Mouse (Mus musculus) forebrain, postnatal 0 days (tissue): ENCODE measurements around the gene Rgs11. TPM values are rescaled to one million over a fixed set of nuclear protein-coding genes. Genes with fewer than 3 reads are reported as not detected.

ENCODE experiments used
- ATAC-seq: fragments of 200-750 bp; cut with Nextera tagmentation; 2 replicates; pipeline ENCODE4 v1.8.0; 2017; ENCODE audit warnings: mild to moderate bottlenecking, moderate library complexity
- DNase-seq: peaks from one replicate; pipeline ENCODE4 v3.0.0-alpha.2; 2015
- H3K27ac ChIP-seq: fragments of 300-500 bp; sonication (generic); 2 replicates; pipeline ENCODE4 v1.5.1; 2014; ENCODE audit warnings: low read depth, mild to moderate bottlenecking, antibody characterized with exemption, low read length, moderate library complexity, mixed read lengths
- H3K27me3 ChIP-seq: fragments of 300-500 bp; sonication (generic); 2 replicates; pipeline ENCODE4 v1.6.1; 2014; ENCODE audit warnings: mild to moderate bottlenecking, low read length, mixed read lengths; ENCODE audit not compliant: insufficient read depth
- H3K36me3 ChIP-seq: fragments of 300-500 bp; sonication (generic); 2 replicates; pipeline ENCODE4 v1.6.1; 2014; ENCODE audit warnings: mild to moderate bottlenecking, moderate library complexity; ENCODE audit not compliant: insufficient read depth
- H3K4me1 ChIP-seq: fragments of 300-500 bp; sonication (generic); 2 replicates; pipeline ENCODE4 v1.6.1; 2014; ENCODE audit warnings: antibody characterized with exemption; ENCODE audit not compliant: insufficient read depth
- H3K4me2 ChIP-seq: fragments of 300-500 bp; sonication (generic); 2 replicates; pipeline ENCODE4 v1.6.1; 2014; ENCODE audit warnings: low read depth, mild to moderate bottlenecking, moderate library complexity
- H3K4me3 ChIP-seq: fragments of 300-500 bp; sonication (generic); 2 replicates; pipeline ENCODE4 v1.5.1; 2014; ENCODE audit warnings: low read depth, low read length, mixed read lengths
- H3K9ac ChIP-seq: fragments of 300-500 bp; sonication (generic); 2 replicates; pipeline ENCODE4 v1.6.1; 2014; ENCODE audit warnings: mild to moderate bottlenecking
- H3K9me3 ChIP-seq: fragments of 300-500 bp; sonication (generic); 2 replicates; pipeline ENCODE4 v1.6.1; 2016; ENCODE audit warnings: low read length
- CTCF ChIP-seq: sonication (generic); IDR thresholded peaks from 2 replicates; pipeline ENCODE4 v1.5.1; 2016; ENCODE audit warnings: antibody characterized with exemption, control low read depth, low read depth
- WGBS: fragments of 180-500 bp; shearing (Covaris S2); extraction: QIAGEN DNeasy Blood & Tissue Kit; methylation state at CpG from one replicate; pipeline ENCODE4 v1.1.7; 2014; 5-methylcytosine and 5-hydroxymethylcytosine counted together
- polyA plus RNA-seq: library from polyadenylated mRNA; unstranded; fragments of >200 nt; fragmentation: Nextera tagmentation; extraction: Ambion mirVana; gene quantifications from 2 replicates; pipeline ENCODE4 v1.2.1, GENCODE M21; 2015
- total RNA-seq: library from RNA; depleted of rRNA; stranded (reverse); fragments of >200 nt; gene quantifications from 2 replicates; pipeline ENCODE4 v1.2.3, GENCODE M21; 2014

Rgs11 gene
- total and polyA plus RNA-seq, 2 experiments from 2014 or later = 12.5 to 17.1 TPM

- Histone ChIP-seq H3K36me3 (no peaks in the 10 kb centered on the region), H3K9me3 (no peaks in the 10 kb centered on the region), H3K4me2 (no peak overlapping the region), H3K4me3 (no peak overlapping the region), H3K27ac (no peak overlapping the region), H3K9ac (no peak overlapping the region), H3K27me3 (no peaks in the 10 kb centered on the region), H3K4me1 (no peaks in the 10 kb centered on the region)
- TF ChIP-seq CTCF = no peak
- 65% methylated on average over 2 of the region's 2 CpGs for WGBS
- no peak for DNase-seq
- no peak for ATAC-seq
Measured at GRCm38 (mm10) chr17:26239551-26239950, 36.8 kb downstream of the Rgs11 start.

- no peak overlapping the region for H3K4me2 ChIP-seq
- ATAC-seq = no peak
- WGBS = 90% methylated on average over 6 of the region's 6 CpGs
Measured at GRCm38 (mm10) chr17:26240120-26240790, 37.5 kb downstream of the Rgs11 start.

GRCm38 (mm10) chr17:26240990-26241389, 38.2 kb downstream of the Rgs11 start:
- H3K4me1 ChIP-seq = no peaks in the 10 kb centered on the region
- H3K27ac ChIP-seq = no peak overlapping the region
- no peak for TF ChIP-seq CTCF
- no peak overlapping the region for H3K9ac ChIP-seq
- no peaks in the 10 kb centered on the region for H3K36me3 ChIP-seq
- no peak overlapping the region for H3K4me3 ChIP-seq
- no peaks in the 10 kb centered on the region for H3K27me3 ChIP-seq
- DNase-seq = no peak
- 82% methylated on average over 6 of the region's 6 CpGs for WGBS
- H3K9me3 ChIP-seq = no peaks in the 10 kb centered on the region
- no peak overlapping the region for H3K4me2 ChIP-seq
- no peak for ATAC-seq

More at GRCm38 (mm10) chr17:26240120-26240790, 37.5 kb downstream of the Rgs11 start:
- no peaks in the 10 kb centered on the region for H3K27me3 ChIP-seq
- no peak overlapping the region for H3K9ac ChIP-seq
- TF ChIP-seq CTCF = no peak
- no peak overlapping the region for H3K27ac ChIP-seq
- DNase-seq = no peak
- no peaks in the 10 kb centered on the region for H3K4me1 ChIP-seq
- no peaks in the 10 kb centered on the region for H3K36me3 ChIP-seq
- no peak overlapping the region for H3K4me3 ChIP-seq
- H3K9me3 ChIP-seq = no peaks in the 10 kb centered on the region

- Histone ChIP-seq H3K27ac (peak overlapping the region; percentile 79), H3K4me3 (peak overlapping the region; percentile 63), H3K4me1 (no peaks in the 10 kb centered on the region), H3K27me3 (no peaks in the 10 kb centered on the region), H3K9ac (peak overlapping the region; percentile 61), H3K4me2 (peak overlapping the region; percentile 73), H3K36me3 (no peaks in the 10 kb centered on the region), H3K9me3 (no peaks in the 10 kb centered on the region)
- DNase-seq (peak; percentile 64), ATAC-seq (peak; percentile 79)
- TF ChIP-seq CTCF = peak; percentile 52; the same call in 1 of the 2 replicates
- under 1% methylated on average over 32 of the region's 32 CpGs for WGBS
Measured at GRCm38 (mm10) chr17:26243471-26244100, 40.8 kb downstream of the Rgs11 start.

GRCm38 (mm10) chr17:26244101-26244841, 41.5 kb downstream of the Rgs11 start, which contains the start of gene Fam234a:
Gene Fam234a, minus strand, starts transcription at chr17:26244242.
- no peaks in the 10 kb centered on the region for H3K4me1 ChIP-seq
- no peaks in the 10 kb centered on the region for H3K36me3 ChIP-seq
- H3K4me2 ChIP-seq = peak within 1 kb of the TSS; percentile 73
- ATAC-seq = peak; percentile 97
- 6% methylated on average over 30 of the region's 33 CpGs for WGBS
- H3K27ac ChIP-seq = peak within 1 kb of the TSS; percentile 79
- 0 out of 2 replicates have a peak, but pooled peaks have one; percentile 18 for TF ChIP-seq CTCF
- DNase-seq = peak; percentile 96
- H3K9me3 ChIP-seq = no peaks in the 10 kb centered on the region
- H3K27me3 ChIP-seq = no peaks in the 10 kb centered on the region
- peak within 1 kb of the TSS; percentile 61 for H3K9ac ChIP-seq
- peak within 1 kb of the TSS; percentile 63 for H3K4me3 ChIP-seq

- Histone ChIP-seq H3K4me2 (peak overlapping the region; percentile 66), H3K27me3 (no peaks in the 10 kb centered on the region), H3K36me3 (peaks cover 5% of the 10 kb centered on the region), H3K9ac (peak overlapping the region; percentile 98; the same call in 1 of the 2 replicates), H3K4me3 (peak overlapping the region; percentile 89), H3K4me1 (peaks cover 6% of the 10 kb centered on the region; the same call in 1 of the 2 replicates), H3K9me3 (no peaks in the 10 kb centered on the region), H3K27ac (peak overlapping the region; percentile 100; the same call in 1 of the 2 replicates)
- ATAC-seq (no peak), DNase-seq (no peak)
- TF ChIP-seq CTCF = no peak
- 54% methylated on average over 4 of the region's 4 CpGs for WGBS
Measured at GRCm38 (mm10) chr17:26251886-26252538, 49.3 kb downstream of the Rgs11 start.
